Mouse (Mus musculus) embryonic facial prominence, embryonic 14.5 days (tissue): ENCODE results near the gene Fam166a. TPM values are rescaled to one million over a fixed set of nuclear protein-coding genes. Genes with fewer than 3 reads are reported as not detected.

Source experiments
- ATAC-seq: fragments of 200-750 bp; cut with Nextera tagmentation; 2 replicates; pipeline ENCODE4 v1.8.0; 2017; ENCODE audit warnings: low read depth, moderate number of reproducible peaks, moderate TSS enrichment
- DNase-seq: peaks from one replicate; pipeline ENCODE4 v3.0.0-alpha.2; 2015; ENCODE audit warnings: low spot score
- H3K27ac ChIP-seq: fragments of 300-500 bp; sonication (generic); replicated peaks from 2 replicates; pipeline ENCODE4 v1.5.1; 2014; ENCODE audit warnings: low read depth, mild to moderate bottlenecking, low read length, moderate library complexity
- H3K27me3 ChIP-seq: fragments of 300-500 bp; sonication (generic); replicated peaks from 2 replicates; pipeline ENCODE4 v1.6.1; 2014; ENCODE audit warnings: low read length; ENCODE audit not compliant: control insufficient read depth, insufficient read depth
- H3K36me3 ChIP-seq: fragments of 300-500 bp; sonication (generic); 2 replicates; pipeline ENCODE4 v1.6.1; 2014; ENCODE audit warnings: low read length, mixed read lengths; ENCODE audit not compliant: control insufficient read depth, insufficient read depth
- H3K4me1 ChIP-seq: fragments of 300-500 bp; sonication (generic); 2 replicates; pipeline ENCODE4 v1.6.1; 2014; ENCODE audit warnings: antibody characterized with exemption, low read length; ENCODE audit not compliant: control insufficient read depth, insufficient read depth
- H3K4me2 ChIP-seq: fragments of 300-500 bp; sonication (generic); 2 replicates; pipeline ENCODE4 v1.6.1; 2014; ENCODE audit warnings: low read depth, mild to moderate bottlenecking, low read length, moderate library complexity, mixed read lengths
- H3K4me3 ChIP-seq: fragments of 300-500 bp; sonication (generic); 2 replicates; pipeline ENCODE4 v1.5.1; 2014; ENCODE audit warnings: low read depth, mild to moderate bottlenecking, low read length
- H3K9ac ChIP-seq: fragments of 300-500 bp; sonication (generic); 2 replicates; pipeline ENCODE4 v1.6.1; 2014; ENCODE audit warnings: low read depth, mild to moderate bottlenecking, low read length, moderate library complexity, mixed read lengths
- H3K9me3 ChIP-seq: fragments of 300-500 bp; sonication (generic); 2 replicates; pipeline ENCODE4 v1.6.1; 2016; ENCODE audit warnings: low read length; ENCODE audit not compliant: control insufficient read depth
- WGBS: fragments of 180-500 bp; shearing (Covaris S2); extraction: QIAGEN DNeasy Blood & Tissue Kit; methylation state at CpG from one replicate; pipeline ENCODE4 v1.1.7; 2014; 5-methylcytosine and 5-hydroxymethylcytosine counted together
- polyA plus RNA-seq: library from polyadenylated mRNA; unstranded; fragments of >200 nt; fragmentation: Nextera tagmentation; extraction: Ambion mirVana; gene quantifications from 2 replicates; pipeline ENCODE4 v1.2.1, GENCODE M21; 2014

Gene Fam166a
- polyA plus RNA-seq, result not detected in 2 replicates

GRCm38 (mm10) chr2:25218445-25218844 lies at the start of gene Fam166a:
Fam166a (plus strand) TSS chr2:25218745.
- ATAC-seq (no peak), DNase-seq (no peak)
- H3K27ac ChIP-seq, result no peak within 1 kb of the TSS
- no peaks in the 10 kb centered on the region for H3K27me3 ChIP-seq
- peaks cover 10% of the 10 kb centered on the region for H3K36me3 ChIP-seq
- no peak within 1 kb of the TSS for H3K9ac ChIP-seq
- no peaks in the 10 kb centered on the region for H3K9me3 ChIP-seq
- H3K4me1 ChIP-seq, result peaks cover 3% of the 10 kb centered on the region; the same call in 1 of the 2 replicates
- H3K4me2 ChIP-seq, result no peak within 1 kb of the TSS
- H3K4me3 ChIP-seq, result no peak within 1 kb of the TSS

- H3K27ac ChIP-seq, result no peak overlapping the region
- H3K4me3 ChIP-seq, result no peak overlapping the region
- H3K27me3 ChIP-seq, result no peaks in the 10 kb centered on the region
- ATAC-seq (no peak), DNase-seq (no peak)
- no peaks in the 10 kb centered on the region for H3K9me3 ChIP-seq
- 20% methylated on average over 5 of the region's 5 CpGs for WGBS
- no peak overlapping the region for H3K9ac ChIP-seq
- H3K36me3 ChIP-seq, result no peaks in the 10 kb centered on the region
- no peak overlapping the region for H3K4me2 ChIP-seq
- no peaks in the 10 kb centered on the region; the same call in 1 of the 2 replicates for H3K4me1 ChIP-seq
Measured at GRCm38 (mm10) chr2:25169778-25170177, 48.8 kb upstream of the Fam166a start.

GRCm38 (mm10) chr2:25170326-25171100 lies 48.0 kb upstream of the Fam166a start:
- ATAC-seq, result no peak
- WGBS, result 78% methylated on average over 10 of the region's 10 CpGs
- Histone ChIP-seq H3K27me3 (no peaks in the 10 kb centered on the region), H3K9ac (no peak overlapping the region), H3K9me3 (no peaks in the 10 kb centered on the region), H3K4me2 (no peak overlapping the region), H3K27ac (no peak overlapping the region), H3K36me3 (no peaks in the 10 kb centered on the region), H3K4me1 (no peaks in the 10 kb centered on the region; the same call in 1 of the 2 replicates), H3K4me3 (no peak overlapping the region)
- DNase-seq, result no peak

- H3K27me3 ChIP-seq, result peaks cover 4% of the 10 kb centered on the region; the same call in 1 of the 2 replicates
- H3K9ac ChIP-seq, result no peak overlapping the region
- no peak overlapping the region for H3K27ac ChIP-seq
- no peaks in the 10 kb centered on the region; the same call in 1 of the 2 replicates for H3K4me1 ChIP-seq
- WGBS, result 94% methylated on average over 2 of the region's 6 CpGs
- DNase-seq, result no peak
- ATAC-seq, result no peak
- no peak overlapping the region for H3K4me3 ChIP-seq
- no peaks in the 10 kb centered on the region for H3K9me3 ChIP-seq
- no peaks in the 10 kb centered on the region for H3K36me3 ChIP-seq
- H3K4me2 ChIP-seq, result no peak overlapping the region
Measured at GRCm38 (mm10) chr2:25171101-25171768, 47.3 kb upstream of the Fam166a start.

- Histone ChIP-seq H3K4me3 (no peak overlapping the region), H3K9me3 (no peaks in the 10 kb centered on the region), H3K36me3 (no peaks in the 10 kb centered on the region), H3K27ac (no peak overlapping the region), H3K9ac (no peak overlapping the region), H3K4me2 (no peak overlapping the region), H3K27me3 (peaks cover 4% of the 10 kb centered on the region; the same call in 1 of the 2 replicates), H3K4me1 (peaks cover 3% of the 10 kb centered on the region; the same call in 1 of the 2 replicates)
- WGBS, result 40% methylated on average over 1 of the region's 1 CpGs
- ATAC-seq (no peak), DNase-seq (no peak)
Measured at GRCm38 (mm10) chr2:25171769-25172153, 46.8 kb upstream of the Fam166a start.

- Histone ChIP-seq H3K27me3 (peaks cover 8% of the 10 kb centered on the region), H3K27ac (no peak overlapping the region), H3K36me3 (no peaks in the 10 kb centered on the region), H3K4me3 (no peak overlapping the region), H3K9ac (no peak overlapping the region), H3K9me3 (no peaks in the 10 kb centered on the region), H3K4me2 (no peak overlapping the region), H3K4me1 (peaks cover 12% of the 10 kb centered on the region)
- DNase-seq, result no peak
- 67% methylated on average over 8 of the region's 8 CpGs for WGBS
- ATAC-seq, result no peak
Measured at GRCm38 (mm10) chr2:25172629-25173028, 45.9 kb upstream of the Fam166a start.

- H3K27me3 ChIP-seq, result peaks cover 16% of the 10 kb centered on the region
- DNase-seq, result no peak
- H3K4me2 ChIP-seq, result no peak overlapping the region
- 85% methylated on average over 4 of the region's 4 CpGs for WGBS
- ATAC-seq, result no peak
- no peak overlapping the region for H3K27ac ChIP-seq
- no peak overlapping the region for H3K9ac ChIP-seq
- H3K9me3 ChIP-seq, result no peaks in the 10 kb centered on the region
- H3K4me1 ChIP-seq, result peaks cover 20% of the 10 kb centered on the region
- H3K36me3 ChIP-seq, result no peaks in the 10 kb centered on the region
- H3K4me3 ChIP-seq, result no peak overlapping the region
Measured at GRCm38 (mm10) chr2:25173821-25174220, 44.7 kb upstream of the Fam166a start.

- Histone ChIP-seq H3K9ac (no peak overlapping the region), H3K4me1 (peaks cover 20% of the 10 kb centered on the region), H3K4me2 (no peak overlapping the region), H3K4me3 (no peak overlapping the region), H3K27me3 (peaks cover 26% of the 10 kb centered on the region), H3K27ac (no peak overlapping the region), H3K36me3 (no peaks in the 10 kb centered on the region), H3K9me3 (no peaks in the 10 kb centered on the region)
- ATAC-seq (no peak), DNase-seq (no peak)
- WGBS, result 50% methylated on average over 7 of the region's 7 CpGs
Measured at GRCm38 (mm10) chr2:25174866-25175689, 43.5 kb upstream of the Fam166a start.
